Mouse (Mus musculus) spleen, postnatal 4 days (tissue): ENCODE results near the gene Slc4a3.

Experiments
- DNase-seq, 2 experiments: peaks; one replicate each; pipeline ENCODE4 v3.0.0; 2022; ENCODE audit warnings: low spot score in 2 of 2

Slc4a3 gene

GRCm38 (mm10) chr1:75521321-75522031, 24.6 kb upstream of the Slc4a3 start, which contains the start of gene Stk11ip:
Gene Stk11ip (plus strand): TSS chr1:75521529.
- DNase-seq = peak; percentile 87 to 94

- peak in 1 of 2 experiments; percentile 48 for DNase-seq
Observed at GRCm38 (mm10) chr1:75524679-75525078, 21.4 kb upstream of the Slc4a3 start.

GRCm38 (mm10) chr1:75530546-75530945, 15.5 kb upstream of the Slc4a3 start:
- DNase-seq = no peak

GRCm38 (mm10) chr1:75532280-75533172, 13.5 kb upstream of the Slc4a3 start:
- peak in 1 of 2 experiments; percentile 54 for DNase-seq

DNA sequence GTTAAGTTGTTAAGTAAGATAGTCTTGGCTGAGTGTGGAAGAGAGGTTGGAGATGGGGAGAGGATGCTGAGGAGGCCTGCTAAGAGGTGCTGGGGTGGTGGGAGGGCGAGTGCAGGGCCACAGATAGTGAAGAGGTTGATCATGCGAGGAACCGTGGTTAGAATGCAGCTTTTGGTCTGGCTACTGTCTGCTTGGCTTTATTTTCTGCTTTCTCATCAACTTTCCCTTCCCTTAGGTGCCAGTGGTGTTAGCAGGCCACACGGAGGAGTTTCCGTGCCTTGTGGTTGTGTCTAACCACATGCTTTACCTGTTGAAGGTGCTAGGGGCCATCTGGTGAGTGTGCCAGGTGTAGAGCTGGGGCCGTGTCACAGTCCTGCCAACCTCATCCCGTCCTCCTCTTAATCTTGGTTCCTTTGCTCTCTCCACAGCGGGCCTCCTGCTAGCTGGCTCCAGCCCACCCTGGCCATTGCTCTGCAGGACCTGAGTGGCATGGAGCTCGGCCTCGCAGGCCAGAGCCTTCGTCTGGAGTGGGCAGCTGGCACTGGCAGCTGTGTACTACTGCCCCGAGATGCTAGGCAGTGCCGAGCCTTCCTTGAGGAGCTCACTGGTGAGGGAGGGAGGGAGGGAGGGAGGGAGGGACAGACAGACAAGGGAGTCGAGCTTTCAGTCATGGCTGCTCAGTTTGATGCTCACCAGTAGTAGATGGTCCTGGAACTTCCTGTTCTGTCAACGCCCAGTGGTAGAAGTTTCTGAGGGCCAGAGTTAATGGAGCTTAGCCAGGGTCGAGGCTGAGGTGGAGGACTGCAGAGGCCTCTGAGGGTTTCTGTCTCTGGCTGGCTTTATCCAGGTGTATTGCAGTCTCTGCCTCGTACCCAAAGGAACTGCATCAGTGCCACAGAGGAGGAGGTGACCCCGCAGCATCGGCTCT, 12.5 kb upstream of the Slc4a3 start:
- peak in 1 of 2 experiments; percentile 49 for DNase-seq

DNA sequence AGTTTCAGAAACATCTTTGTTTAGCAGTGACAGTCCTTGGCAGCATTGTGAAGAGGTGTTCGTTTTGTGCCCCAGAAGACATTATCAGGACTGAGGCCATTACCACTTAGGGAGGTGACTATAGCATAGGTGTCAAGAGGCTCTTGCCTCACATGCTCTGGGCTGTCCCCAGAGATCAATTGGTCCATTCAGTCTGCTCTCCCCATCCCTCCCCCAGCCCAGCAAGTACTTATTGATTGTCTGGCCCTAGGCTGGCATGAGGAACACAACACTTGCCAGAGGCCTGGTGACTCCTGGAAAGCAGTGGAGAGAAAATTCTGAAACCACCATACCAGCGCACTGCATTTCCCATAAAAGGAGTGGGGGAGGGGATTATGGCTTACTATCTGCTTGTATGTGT, 8.5 kb upstream of the Slc4a3 start:
- DNase-seq = no peak

- no peak for DNase-seq
Observed at GRCm38 (mm10) chr1:75538597-75539190, 7.4 kb upstream of the Slc4a3 start.

DNA sequence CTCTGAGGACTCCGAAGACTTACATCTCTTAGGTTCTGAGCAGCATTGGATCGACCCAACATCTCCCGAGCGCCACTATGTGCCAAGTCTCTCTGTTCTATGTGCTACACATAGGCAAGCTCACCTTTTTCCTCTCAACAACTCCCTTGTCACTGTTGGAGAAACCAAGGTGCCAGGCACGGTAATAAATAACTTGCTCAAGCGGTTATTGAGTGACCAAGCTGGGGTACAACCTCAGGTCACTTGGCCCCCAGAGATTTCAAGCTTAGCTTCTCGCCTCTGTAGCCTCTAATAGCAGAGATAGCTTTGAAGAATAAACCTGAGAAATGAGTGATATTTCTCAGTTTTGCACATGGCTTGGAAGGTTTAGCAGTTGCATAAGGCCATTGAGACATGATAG, 4.6 kb upstream of the Slc4a3 start:
- no peak for DNase-seq

GRCm38 (mm10) chr1:75544351-75544750, 1.7 kb upstream of the Slc4a3 start:
- no peak for DNase-seq

- no peak for DNase-seq
Observed at GRCm38 (mm10) chr1:75547351-75547750, 1.3 kb downstream of the Slc4a3 start.

- DNase-seq = no peak
Observed at GRCm38 (mm10) chr1:75548083-75548482, 2.0 kb downstream of the Slc4a3 start.

GRCm38 (mm10) chr1:75548871-75549270, 2.8 kb downstream of the Slc4a3 start:
- no peak for DNase-seq

- DNase-seq = no peak
Observed at GRCm38 (mm10) chr1:75549289-75550279, 3.5 kb downstream of the Slc4a3 start.

DNA sequence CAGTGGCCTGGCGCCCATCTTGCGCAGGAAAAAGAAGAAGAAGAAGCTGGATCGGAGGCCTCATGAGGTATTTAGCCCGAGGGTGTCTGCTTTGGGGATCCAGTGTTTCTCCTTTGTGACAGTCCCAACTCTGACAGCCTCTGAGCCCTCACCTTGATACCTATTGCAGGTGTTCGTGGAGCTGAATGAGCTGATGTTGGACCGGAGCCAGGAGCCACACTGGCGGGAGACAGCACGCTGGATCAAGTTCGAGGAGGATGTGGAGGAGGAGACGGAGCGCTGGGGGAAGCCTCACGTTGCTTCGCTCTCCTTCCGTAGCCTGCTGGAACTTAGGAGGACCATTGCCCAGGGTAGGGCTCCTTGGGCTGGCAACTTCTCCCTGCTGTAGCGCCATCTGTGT, 4.5 kb downstream of the Slc4a3 start:
- DNase-seq = no peak

DNA sequence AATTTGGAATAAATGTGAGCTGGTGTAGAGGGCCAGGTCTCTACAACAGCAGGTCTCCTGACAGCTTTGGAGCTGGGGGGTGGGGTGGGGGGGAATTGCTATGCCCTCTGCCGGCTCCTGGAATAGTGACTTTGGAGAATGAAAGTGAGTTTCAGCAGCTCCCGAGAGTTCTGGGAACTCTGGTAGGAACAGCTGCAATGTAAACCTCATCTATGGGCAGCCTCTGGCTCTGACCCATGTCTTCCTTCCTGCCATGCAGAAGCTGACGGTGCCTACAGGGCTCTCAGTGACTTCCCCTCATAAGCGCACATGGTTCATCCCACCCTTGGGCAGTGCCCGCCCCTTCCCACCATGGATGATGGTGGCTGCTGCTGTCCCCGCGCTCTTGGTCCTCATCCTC, 9.6 kb downstream of the Slc4a3 start:
- DNase-seq = no peak

DNA sequence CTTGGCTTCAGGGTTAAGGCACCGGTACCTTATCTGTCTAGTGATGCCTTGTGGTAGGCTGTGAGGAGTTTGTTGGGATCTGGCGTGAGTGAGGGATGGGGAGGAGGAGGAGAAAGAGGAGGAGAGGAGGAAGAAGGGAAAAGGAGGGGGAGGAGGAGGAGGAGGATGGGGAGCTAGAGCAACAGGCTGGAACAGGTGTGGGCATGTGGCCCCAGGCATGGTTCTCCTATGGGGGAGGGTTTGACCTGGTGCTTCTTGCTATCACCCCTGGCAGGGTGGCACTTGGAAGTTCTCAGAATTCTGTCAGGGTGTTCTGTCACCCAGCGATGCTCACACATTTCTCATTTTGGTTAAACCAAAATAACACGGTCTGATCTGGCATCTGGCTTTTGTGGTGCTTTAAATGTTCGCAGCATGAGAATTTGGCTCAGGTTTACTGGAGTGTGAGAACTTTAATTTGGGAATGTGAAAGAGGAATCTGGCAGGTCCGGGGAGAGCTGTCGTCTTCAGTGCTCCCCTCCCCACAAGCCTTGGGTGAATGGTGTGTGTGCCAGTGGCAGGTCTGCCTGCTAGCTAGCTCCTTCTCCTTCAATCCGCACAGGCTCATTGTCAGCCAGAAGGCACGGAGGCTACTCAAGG, 10.2 kb downstream of the Slc4a3 start:
- DNase-seq = no peak

DNA sequence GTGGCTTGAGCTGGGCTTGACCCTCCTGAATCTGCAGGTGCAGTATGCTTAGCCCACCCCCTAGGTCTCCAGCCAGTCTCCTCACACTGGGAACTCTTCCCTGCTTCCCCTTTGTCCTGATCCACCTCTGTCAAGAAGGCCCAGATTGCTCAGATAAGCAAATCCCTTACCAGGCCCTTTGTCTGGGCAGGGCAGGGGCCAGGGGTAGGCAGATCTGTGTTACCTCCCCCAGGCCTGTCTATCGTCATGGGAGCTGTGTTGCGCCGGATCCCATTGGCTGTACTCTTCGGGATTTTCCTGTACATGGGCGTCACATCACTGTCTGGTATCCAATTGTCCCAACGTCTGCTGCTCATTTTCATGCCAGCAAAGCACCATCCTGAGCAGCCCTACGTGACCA, 11.0 kb downstream of the Slc4a3 start:
- DNase-seq = no peak

DNA sequence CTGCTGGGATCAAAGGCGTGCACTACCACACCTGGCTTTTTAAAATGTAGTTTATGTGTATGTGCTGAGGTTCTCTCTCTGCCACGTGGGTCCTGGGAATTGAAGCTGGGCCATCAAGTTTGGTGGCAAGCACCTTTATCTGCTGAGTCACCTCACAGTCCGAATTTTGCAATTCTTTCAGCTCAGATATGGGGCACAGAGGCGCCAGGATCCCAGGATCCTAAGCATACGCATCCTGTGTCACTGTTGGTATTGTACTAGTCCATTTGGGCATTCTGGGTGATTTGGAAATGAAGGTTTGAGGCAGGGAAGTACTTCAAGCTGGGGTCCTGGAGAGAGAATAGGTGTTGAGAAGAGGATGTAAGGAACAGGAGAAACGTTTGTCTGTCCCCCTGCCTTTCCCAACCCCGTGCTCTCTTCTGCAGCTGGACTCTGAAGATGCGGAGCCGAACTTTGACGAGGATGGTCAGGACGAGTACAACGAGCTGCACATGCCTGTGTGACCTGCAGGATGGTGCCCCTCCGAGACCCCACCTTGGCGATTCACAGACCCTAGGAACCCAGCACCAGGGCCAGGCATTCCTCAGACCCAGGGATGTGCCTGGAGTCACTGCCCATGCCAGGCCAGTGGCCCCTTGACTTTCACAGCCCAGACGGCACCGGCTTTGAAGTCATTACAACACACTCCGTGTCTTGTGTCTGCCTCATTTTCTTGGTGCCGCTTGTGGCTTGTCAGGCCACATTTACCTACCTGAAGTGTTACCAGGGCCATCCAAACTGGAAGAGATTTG, 12.5 kb downstream of the Slc4a3 start:
- no peak for DNase-seq
